ENCODE assay signal across 25 mouse cellular contexts in genomic region chr7:39978121-39978520, GRCm38 (mm10).
DNase-seq lines count a peak whose midpoint lies in the region; ATAC-seq and TF ChIP-seq lines count a peak whose summit lies in the region.
"Had no signal": no experiment of that assay in that cellular context is flagged by ENCODE, and none has a peak within 500 bp of the region (broad histone marks: within the 10 kb centered on the region; RNA-seq: fewer than 3 reads in every experiment).

No protein-coding gene starts in this region.

- no peak overlapping the region for H3K4me3 ChIP-seq in liver, adult 2 months (ENCODE audit: insufficient read depth, low read depth, low read length)
- no peak overlapping the region for H3K4me3 ChIP-seq in liver, embryonic 11.5 days (ENCODE audit: low read depth, low read length)
- H3K4me3 ChIP-seq in forebrain, embryonic 12.5 days (replicated peaks): no peak overlapping the region
- H3K4me3 ChIP-seq: embryonic facial prominence, embryonic 10.5 days; embryonic facial prominence, embryonic 12.5 days; forebrain, embryonic 10.5 days; forebrain, embryonic 13.5 days; forebrain, embryonic 15.5 days had no signal

- WGBS in liver, adult 2 months: 14% methylated on average over 2 of the region's 2 CpGs
- WGBS in liver, embryonic 11.5 days: 69% methylated on average over 2 of the region's 2 CpGs
- 77% methylated on average over 2 of the region's 2 CpGs for WGBS in forebrain, embryonic 12.5 days

- H3K27me3 ChIP-seq in liver, adult 2 months (ENCODE audit: control insufficient read depth, insufficient read depth, low read length): no peaks in the 10 kb centered on the region
- no peaks in the 10 kb centered on the region for H3K27me3 ChIP-seq in liver, embryonic 11.5 days (replicated peaks; ENCODE audit: control insufficient read depth, insufficient read depth, low read length)
- H3K27me3 ChIP-seq in forebrain, embryonic 12.5 days: no peaks in the 10 kb centered on the region
- H3K27me3 ChIP-seq: CH12.LX; embryonic facial prominence, embryonic 12.5 days; forebrain, embryonic 13.5 days; forebrain, embryonic 15.5 days; Patski had no signal

- no peaks in the 10 kb centered on the region for H3K9me3 ChIP-seq in liver, embryonic 11.5 days (ENCODE audit: control insufficient read depth, low read length)
- no peaks in the 10 kb centered on the region for H3K9me3 ChIP-seq in forebrain, embryonic 12.5 days
- H3K9me3 ChIP-seq: embryonic facial prominence, embryonic 10.5 days; embryonic facial prominence, embryonic 12.5 days; forebrain, embryonic 10.5 days; forebrain, embryonic 13.5 days; forebrain, embryonic 15.5 days had no signal

- no peaks in the 10 kb centered on the region for H3K79me2 ChIP-seq in liver, adult 2 months (ENCODE audit: control insufficient read depth, insufficient read depth, low read length)

- TF ChIP-seq POLR2A in liver, adult 2 months (IDR thresholded peaks at IDR 0.05; ENCODE audit: extremely low read depth, insufficient read depth, low read length): no peak

- ATAC-seq in liver, embryonic 11.5 days (replicated peaks; ENCODE audit: low FRiP score): no peak
- ATAC-seq in forebrain, embryonic 12.5 days (ENCODE audit: low FRiP score): no peak
- ATAC-seq: activated CD4-positive, CD25-positive, alpha-beta regulatory T cell, adult 4 months; CD4-positive, CD25-positive, alpha-beta regulatory T cell, adult 4 months; forebrain, embryonic 13.5 days; forebrain, embryonic 15.5 days; forebrain, postnatal 0 days; Patski had no signal

- peaks cover 15% of the 10 kb centered on the region for H3K4me1 ChIP-seq in liver, adult 2 months (ENCODE audit: control insufficient read depth, insufficient read depth, low read length)
- no peaks in the 10 kb centered on the region for H3K4me1 ChIP-seq in liver, embryonic 11.5 days (replicated peaks; ENCODE audit: control insufficient read depth, insufficient read depth, low read length)
- no peaks in the 10 kb centered on the region for H3K4me1 ChIP-seq in forebrain, embryonic 12.5 days
- H3K4me1 ChIP-seq: embryonic facial prominence, embryonic 10.5 days; embryonic facial prominence, embryonic 12.5 days; forebrain, embryonic 10.5 days; forebrain, embryonic 13.5 days; forebrain, embryonic 15.5 days had no signal

- peak overlapping the region; percentile 77 for H3K27ac ChIP-seq in liver, adult 2 months (replicated peaks; ENCODE audit: insufficient read depth, low read depth, low read length)
- H3K27ac ChIP-seq in liver, embryonic 11.5 days (ENCODE audit: low read depth, low read length): no peak overlapping the region
- H3K27ac ChIP-seq in forebrain, embryonic 12.5 days: no peak overlapping the region
- H3K27ac ChIP-seq: embryonic facial prominence, embryonic 10.5 days; embryonic facial prominence, embryonic 12.5 days; forebrain, embryonic 10.5 days; forebrain, embryonic 13.5 days; forebrain, embryonic 15.5 days had no signal

- peak; percentile 7 for DNase-seq in heart, adult 11 months
- no peak for DNase-seq in heart, adult 8-10 months (ENCODE audit: low spot score)
- DNase-seq in liver, adult 2 months (ENCODE audit: extremely low read depth, low read depth, low spot score): peak; percentile 98
- DNase-seq in liver, embryonic 11.5 days (ENCODE audit: low spot score): no peak
- DNase-seq: adrenal gland, adult 8-10 months; adrenal gland, postnatal 14 days; adrenal gland, postnatal 36 days; B cell, adult 2 months; cerebellum, adult 11-12 months; cerebellum, adult 2 months; cerebellum, adult 9-10 months; cerebellum, postnatal 10 days; cerebellum, postnatal 25 days; forebrain, postnatal 0 days had no signal

- H3K36me3 ChIP-seq in liver, adult 2 months (ENCODE audit: control insufficient read depth, insufficient read depth, low read length): no peaks in the 10 kb centered on the region
- H3K36me3 ChIP-seq in liver, embryonic 11.5 days (ENCODE audit: control insufficient read depth, insufficient read depth, low read length): no peaks in the 10 kb centered on the region
- no peaks in the 10 kb centered on the region for H3K36me3 ChIP-seq in forebrain, embryonic 12.5 days (replicated peaks)
- H3K36me3 ChIP-seq: embryonic facial prominence, embryonic 10.5 days; embryonic facial prominence, embryonic 12.5 days; forebrain, embryonic 10.5 days; forebrain, embryonic 15.5 days; G1E had no signal

- H3K9ac ChIP-seq in liver, adult 2 months (ENCODE audit: low read depth, low read length): no peak overlapping the region
- H3K9ac ChIP-seq in liver, embryonic 11.5 days (ENCODE audit: low read depth, low read length): no peak overlapping the region
- no peak overlapping the region for H3K9ac ChIP-seq in forebrain, embryonic 12.5 days
- H3K9ac ChIP-seq: embryonic facial prominence, embryonic 12.5 days; forebrain, embryonic 13.5 days; forebrain, embryonic 15.5 days; forebrain, postnatal 0 days had no signal

- TF ChIP-seq CTCF in liver, adult 2 months (IDR thresholded peaks at IDR 0.05; ENCODE audit: low read depth, low read length): no peak

- H3K4me2 ChIP-seq in liver, embryonic 11.5 days: no peak overlapping the region
- H3K4me2 ChIP-seq in forebrain, embryonic 12.5 days: no peak overlapping the region
- H3K4me2 ChIP-seq: embryonic facial prominence, embryonic 12.5 days; forebrain, embryonic 13.5 days; forebrain, embryonic 15.5 days had no signal

Comparison
In these comparisons a context has a peak if more than half of its experiments do, and no peak if none do; other contexts are left out.
1. DNase-seq: peak in heart, adult 11 months (single experiment) and liver, adult 2 months (single experiment); none in heart, adult 8-10 months (single experiment) and liver, embryonic 11.5 days (single experiment).